Mouse (Mus musculus) kidney, embryonic 16.5 days (tissue): ENCODE measurements around the gene Tmem121. TPM values are rescaled to one million over a fixed set of nuclear protein-coding genes. Genes with fewer than 3 reads are reported as not detected.

Source experiments
- ATAC-seq: fragments of 200-750 bp; cut with Nextera tagmentation; 2 replicates; pipeline ENCODE4 v1.8.0; 2017; ENCODE audit warnings: moderate TSS enrichment; ENCODE audit not compliant: low FRiP score, low TSS enrichment
- H3K27ac ChIP-seq: fragments of 300-500 bp; sonication (generic); 2 replicates; pipeline ENCODE4 v1.5.1; 2014; ENCODE audit warnings: low read length
- H3K27me3 ChIP-seq: fragments of 300-500 bp; sonication (generic); 2 replicates; pipeline ENCODE4 v1.6.1; 2014; ENCODE audit warnings: low read length, control low read depth, mixed read lengths; ENCODE audit not compliant: insufficient read depth
- H3K36me3 ChIP-seq: fragments of 300-500 bp; sonication (generic); 2 replicates; pipeline ENCODE4 v1.6.1; 2014; ENCODE audit warnings: low read length, control low read depth, mixed read lengths; ENCODE audit not compliant: insufficient read depth
- H3K4me1 ChIP-seq: fragments of 300-500 bp; sonication (generic); 2 replicates; pipeline ENCODE4 v1.6.1; 2014; ENCODE audit warnings: low read length, control low read depth, mixed read lengths; ENCODE audit not compliant: insufficient read depth
- H3K4me2 ChIP-seq: fragments of 300-500 bp; sonication (generic); replicated peaks from 2 replicates; pipeline ENCODE4 v1.6.1; 2014; ENCODE audit warnings: low read depth, low read length
- H3K4me3 ChIP-seq: fragments of 300-500 bp; sonication (generic); 2 replicates; pipeline ENCODE4 v1.5.1; 2014; ENCODE audit warnings: mild to moderate bottlenecking, low read length
- H3K9ac ChIP-seq: fragments of 300-500 bp; sonication (generic); replicated peaks from 2 replicates; pipeline ENCODE4 v1.6.1; 2014; ENCODE audit warnings: low read length
- H3K9me3 ChIP-seq: fragments of 300-500 bp; sonication (generic); 2 replicates; pipeline ENCODE4 v1.6.1; 2016; ENCODE audit warnings: low read length, control low read depth
- WGBS: fragments of 180-500 bp; shearing (Covaris S2); extraction: QIAGEN DNeasy Blood & Tissue Kit; methylation state at CpG from one replicate; pipeline ENCODE4 v1.1.7; 2014; 5-methylcytosine and 5-hydroxymethylcytosine counted together
- polyA plus RNA-seq: library from polyadenylated mRNA; unstranded; fragments of >200 nt; fragmentation: Nextera tagmentation; extraction: Ambion mirVana; gene quantifications from 2 replicates; pipeline ENCODE4 v1.2.1, GENCODE M21; 2015

The Tmem121 gene
- polyA plus RNA-seq, 1 experiment from 2014 or later: 10.9 TPM

DNA sequence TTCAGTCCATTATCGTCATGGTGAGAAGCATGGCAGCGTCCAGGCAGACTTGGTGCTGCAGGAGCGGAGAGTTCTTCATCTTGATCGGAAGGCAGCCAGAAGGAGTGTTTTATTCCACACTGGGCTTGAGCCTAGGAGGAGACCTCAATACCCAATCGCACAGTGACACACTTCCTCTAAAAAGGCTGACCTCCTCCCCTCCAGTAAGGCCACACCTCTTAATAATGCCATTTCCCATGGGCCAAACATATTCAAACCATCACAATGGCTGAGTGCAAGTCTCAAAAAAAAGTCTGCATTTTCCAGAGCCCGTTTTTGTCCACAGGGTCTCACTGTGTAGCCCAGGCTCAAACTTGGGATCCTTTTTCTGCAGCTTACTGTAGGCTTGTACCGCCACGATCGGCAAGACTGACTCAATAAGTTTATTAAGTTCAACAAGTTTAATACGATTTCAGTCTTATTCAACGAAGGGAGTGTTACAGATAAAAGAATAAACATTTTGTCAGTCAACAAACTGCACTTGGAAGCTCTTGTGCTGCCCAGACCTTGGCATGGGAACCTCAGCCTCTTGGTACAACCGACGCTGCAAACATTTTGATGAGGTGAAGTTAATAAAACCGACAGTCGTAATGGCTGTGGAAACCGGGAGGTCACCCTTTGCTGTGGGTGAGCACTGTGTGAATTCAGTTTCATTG is 29.4 kb downstream of the Tmem121 start:
- H3K4me1 ChIP-seq: no peaks in the 10 kb centered on the region
- no peak overlapping the region for H3K4me3 ChIP-seq
- H3K9ac ChIP-seq: no peak overlapping the region
- 81% methylated on average over 16 of the region's 16 CpGs for WGBS
- no peak for ATAC-seq
- H3K4me2 ChIP-seq: no peak overlapping the region
- H3K9me3 ChIP-seq: no peaks in the 10 kb centered on the region
- H3K27me3 ChIP-seq: no peaks in the 10 kb centered on the region
- no peaks in the 10 kb centered on the region for H3K36me3 ChIP-seq
- H3K27ac ChIP-seq: no peak overlapping the region

DNA sequence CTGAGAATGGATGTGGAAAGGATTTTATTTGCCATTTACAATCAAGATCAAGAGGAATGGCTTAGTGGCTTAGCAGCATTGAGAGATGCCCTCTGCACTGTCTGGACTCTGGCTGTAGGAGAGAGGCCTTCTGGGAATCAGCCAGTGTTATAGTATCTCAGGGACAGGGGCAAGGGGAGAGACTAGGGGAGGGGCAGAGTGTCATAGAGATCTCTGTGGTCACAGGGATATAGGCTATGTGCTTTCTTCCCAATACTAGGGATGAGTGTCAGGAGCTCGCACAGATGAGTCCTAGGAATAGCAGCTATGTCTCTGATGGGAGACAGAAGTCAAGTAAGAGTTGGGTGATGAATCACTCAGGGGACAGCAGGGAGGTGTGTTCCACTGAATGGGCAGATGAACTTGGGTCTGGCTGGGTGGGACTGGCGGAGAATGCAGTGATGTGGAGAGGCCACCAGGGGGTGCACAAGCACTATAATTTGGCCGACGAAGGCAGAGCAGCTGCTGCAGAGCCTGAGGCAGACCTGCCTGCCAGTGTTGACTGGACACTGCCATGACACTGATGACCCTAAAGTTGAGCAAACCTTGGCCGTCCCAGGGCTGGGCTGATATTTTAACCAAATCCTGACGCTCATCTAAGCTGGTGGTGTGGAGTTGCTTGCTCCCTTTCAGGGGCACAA is 30.1 kb downstream of the Tmem121 start:
- no peak overlapping the region for H3K4me3 ChIP-seq
- H3K27ac ChIP-seq: no peak overlapping the region
- H3K36me3 ChIP-seq: no peaks in the 10 kb centered on the region
- WGBS: 11% methylated on average over 6 of the region's 6 CpGs
- H3K4me2 ChIP-seq: no peak overlapping the region
- no peaks in the 10 kb centered on the region for H3K27me3 ChIP-seq
- H3K9me3 ChIP-seq: no peaks in the 10 kb centered on the region
- H3K4me1 ChIP-seq: no peaks in the 10 kb centered on the region
- peak; percentile 21; the same call in 1 of the 2 replicates for ATAC-seq
- no peak overlapping the region for H3K9ac ChIP-seq

DNA sequence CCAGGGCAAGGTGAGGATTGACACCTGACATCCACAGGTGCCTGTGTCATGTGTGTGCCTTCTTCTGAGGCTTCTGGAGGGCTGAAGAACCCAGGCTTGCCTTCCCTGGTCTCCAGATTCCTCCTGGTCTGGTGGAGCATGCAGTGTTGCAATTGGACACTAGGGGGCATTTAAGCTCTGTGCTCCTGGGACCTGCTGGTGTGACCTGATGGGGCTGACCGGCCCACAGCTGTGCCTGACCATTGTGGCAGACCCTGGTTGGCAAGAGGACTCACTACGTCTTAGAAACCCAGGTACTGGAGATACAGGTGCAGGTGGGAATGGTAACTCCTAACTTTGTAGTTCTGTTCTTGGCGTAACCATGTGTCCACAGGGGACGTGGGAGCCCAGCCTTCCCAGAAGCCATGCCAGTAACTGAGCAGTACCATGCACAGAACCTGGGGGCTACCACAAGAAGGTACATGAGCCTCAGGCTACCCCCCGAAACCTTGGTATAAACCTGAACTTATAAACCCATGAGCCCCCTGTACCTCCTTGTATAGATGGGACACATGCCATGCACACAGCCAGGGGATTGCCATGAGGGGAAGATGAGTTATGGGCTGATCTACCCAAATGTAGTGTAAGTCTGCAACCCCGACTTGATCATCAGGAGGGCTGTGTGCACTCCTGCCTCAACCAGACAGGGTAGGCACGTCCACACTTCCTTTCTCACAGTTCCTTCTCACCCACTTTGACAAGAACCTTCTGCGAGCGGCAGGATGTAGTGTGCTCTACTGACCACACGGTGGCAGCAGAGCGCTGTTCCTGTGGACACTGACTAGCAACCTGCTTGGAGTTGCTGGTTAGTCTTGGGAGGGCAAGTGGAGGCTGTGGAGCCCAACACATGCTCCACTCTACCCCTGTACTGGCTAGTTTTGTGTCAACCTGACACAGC is 31.8 kb downstream of the Tmem121 start:
- Histone ChIP-seq H3K4me2 (no peak overlapping the region), H3K27me3 (no peaks in the 10 kb centered on the region)
- ATAC-seq: peak; percentile 12; the same call in 1 of the 2 replicates

DNA sequence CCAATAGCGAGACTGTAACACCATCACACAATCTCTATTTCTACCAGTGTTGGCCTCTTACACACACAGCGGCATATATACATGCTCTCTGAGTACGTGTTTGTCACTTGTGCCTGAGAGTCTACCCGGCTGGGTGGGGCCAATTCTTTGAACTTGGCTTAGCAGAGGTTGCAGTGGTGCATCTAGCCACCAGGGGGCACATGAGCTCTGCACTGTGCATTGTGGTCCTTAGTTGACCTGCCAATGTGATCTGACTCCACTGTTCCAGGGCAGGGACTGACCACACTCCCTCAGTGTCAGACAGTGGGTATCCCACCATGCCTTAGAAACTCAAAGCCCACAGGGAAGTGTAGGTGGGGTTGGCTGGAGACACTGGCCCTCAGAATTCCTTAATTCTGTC is 34.1 kb downstream of the Tmem121 start:
- no peak overlapping the region for H3K4me2 ChIP-seq
- no peaks in the 10 kb centered on the region for H3K36me3 ChIP-seq
- H3K9ac ChIP-seq: no peak overlapping the region
- no peak overlapping the region for H3K4me3 ChIP-seq
- 44% methylated on average over 4 of the region's 4 CpGs for WGBS
- H3K4me1 ChIP-seq: no peaks in the 10 kb centered on the region
- H3K27me3 ChIP-seq: no peaks in the 10 kb centered on the region
- ATAC-seq: peak; percentile 21; the same call in 1 of the 2 replicates
- no peak overlapping the region for H3K27ac ChIP-seq
- H3K9me3 ChIP-seq: no peaks in the 10 kb centered on the region

More for the DNA sequence above, 31.8 kb downstream of the Tmem121 start:
- no peaks in the 10 kb centered on the region for H3K4me1 ChIP-seq
- H3K27ac ChIP-seq: no peak overlapping the region
- 27% methylated on average over 11 of the region's 11 CpGs for WGBS
- no peak overlapping the region for H3K4me3 ChIP-seq
- no peaks in the 10 kb centered on the region for H3K9me3 ChIP-seq
- no peaks in the 10 kb centered on the region for H3K36me3 ChIP-seq
- H3K9ac ChIP-seq: no peak overlapping the region

DNA sequence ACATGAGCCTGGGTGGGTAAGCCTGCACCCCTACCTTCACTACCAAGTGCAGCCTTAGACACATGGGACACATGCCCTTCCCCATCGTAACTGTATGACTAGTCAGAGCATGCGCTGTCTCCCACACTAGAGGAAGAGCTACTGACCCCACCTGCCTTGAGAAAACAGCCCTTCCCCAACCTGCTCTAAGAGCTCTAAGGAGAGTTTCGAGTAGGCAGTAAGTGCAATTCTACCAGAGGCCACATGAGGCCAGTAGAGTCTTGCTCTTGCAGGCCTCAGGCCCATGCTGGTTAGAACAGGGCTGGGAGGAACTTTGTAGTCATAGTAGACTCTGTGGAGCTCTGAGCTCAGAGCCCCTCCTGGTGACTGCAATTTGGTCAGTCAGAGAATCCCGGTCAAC is 34.7 kb downstream of the Tmem121 start:
- Histone ChIP-seq H3K9me3 (no peaks in the 10 kb centered on the region), H3K27ac (no peak overlapping the region), H3K36me3 (no peaks in the 10 kb centered on the region), H3K4me3 (no peak overlapping the region), H3K4me2 (no peak overlapping the region), H3K9ac (no peak overlapping the region), H3K27me3 (no peaks in the 10 kb centered on the region), H3K4me1 (no peaks in the 10 kb centered on the region)
- ATAC-seq: peak; percentile 47
- 33% methylated on average over 4 of the region's 4 CpGs for WGBS

DNA sequence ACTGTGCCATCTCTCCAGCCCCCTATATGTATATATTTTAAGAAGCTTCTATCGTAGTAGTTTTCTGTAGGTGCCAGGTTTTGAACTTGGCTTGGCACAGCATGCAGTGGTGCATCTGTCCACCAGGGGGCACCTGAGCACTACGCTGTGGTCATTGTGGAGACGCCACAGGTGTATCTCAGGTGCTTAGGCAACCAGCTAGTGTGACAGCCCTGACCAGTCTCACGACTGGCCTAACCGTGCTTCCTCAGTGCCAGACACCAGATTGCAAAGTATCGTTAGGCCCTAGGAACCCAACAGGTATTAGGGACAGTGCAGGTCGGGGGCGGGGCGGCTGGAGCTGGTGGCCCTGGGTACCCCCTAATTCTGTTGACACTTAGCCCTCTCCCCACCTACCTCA is 35.6 kb downstream of the Tmem121 start:
- Histone ChIP-seq H3K36me3 (no peaks in the 10 kb centered on the region), H3K27me3 (no peaks in the 10 kb centered on the region), H3K4me3 (no peak overlapping the region), H3K9me3 (no peaks in the 10 kb centered on the region), H3K4me1 (no peaks in the 10 kb centered on the region), H3K27ac (no peak overlapping the region), H3K9ac (no peak overlapping the region), H3K4me2 (no peak overlapping the region)
- no peak for ATAC-seq
- 76% methylated on average over 9 of the region's 9 CpGs for WGBS

DNA sequence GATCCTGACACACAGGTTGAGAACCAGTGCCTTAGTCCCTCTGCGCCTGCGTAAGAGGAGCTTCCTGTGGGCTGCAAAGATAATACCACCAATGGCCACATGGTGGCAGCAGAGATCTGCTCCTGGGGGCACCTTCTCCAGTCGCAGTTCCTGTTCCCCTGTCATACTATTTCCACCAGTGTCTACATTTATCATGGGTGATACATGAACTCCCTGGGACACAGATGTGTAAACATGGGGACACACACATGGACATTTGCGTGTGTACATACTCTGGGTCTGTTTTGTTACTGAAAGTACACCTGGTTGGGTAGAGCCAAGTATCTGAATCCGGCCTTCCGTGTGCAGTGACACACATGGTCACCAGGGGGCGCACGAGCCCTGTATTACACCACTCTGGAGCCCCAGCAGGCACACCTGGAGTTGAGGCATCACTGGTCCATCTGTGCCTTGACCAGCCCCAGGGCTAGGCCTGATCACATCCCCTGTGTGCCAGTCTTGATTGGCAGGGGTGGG is 36.4 kb downstream of the Tmem121 start:
- no peak overlapping the region for H3K27ac ChIP-seq
- no peaks in the 10 kb centered on the region for H3K9me3 ChIP-seq
- no peak overlapping the region for H3K4me3 ChIP-seq
- H3K4me1 ChIP-seq: no peaks in the 10 kb centered on the region
- no peaks in the 10 kb centered on the region for H3K36me3 ChIP-seq
- H3K4me2 ChIP-seq: no peak overlapping the region
- ATAC-seq: peak; percentile 62
- H3K27me3 ChIP-seq: no peaks in the 10 kb centered on the region
- no peak overlapping the region for H3K9ac ChIP-seq
- 14% methylated on average over 8 of the region's 8 CpGs for WGBS

DNA sequence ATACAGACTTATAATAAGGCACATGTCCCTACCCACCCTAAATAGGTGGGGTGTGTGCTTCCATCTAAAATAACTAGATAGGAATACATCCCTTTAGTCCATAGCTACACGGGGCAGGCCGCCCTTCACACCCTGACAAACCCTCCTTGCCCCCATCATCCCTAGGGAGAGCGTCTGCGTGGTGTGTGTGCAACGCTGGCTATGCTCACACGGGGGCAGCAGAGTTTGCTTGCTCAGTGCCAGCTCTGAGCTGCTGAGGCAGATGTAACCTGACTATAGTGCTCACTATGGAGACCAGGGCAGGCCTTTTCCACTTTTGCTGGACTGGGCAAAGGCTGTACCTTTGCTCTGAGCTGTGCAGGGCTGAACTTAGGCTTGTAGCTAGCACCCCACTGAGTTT is 37.0 kb downstream of the Tmem121 start:
- Histone ChIP-seq H3K4me2 (no peak overlapping the region), H3K27ac (no peak overlapping the region), H3K4me1 (no peaks in the 10 kb centered on the region), H3K27me3 (no peaks in the 10 kb centered on the region), H3K4me3 (no peak overlapping the region), H3K36me3 (no peaks in the 10 kb centered on the region), H3K9me3 (no peaks in the 10 kb centered on the region), H3K9ac (no peak overlapping the region)
- peak; percentile 24 for ATAC-seq
- WGBS: 33% methylated on average over 6 of the region's 6 CpGs

DNA sequence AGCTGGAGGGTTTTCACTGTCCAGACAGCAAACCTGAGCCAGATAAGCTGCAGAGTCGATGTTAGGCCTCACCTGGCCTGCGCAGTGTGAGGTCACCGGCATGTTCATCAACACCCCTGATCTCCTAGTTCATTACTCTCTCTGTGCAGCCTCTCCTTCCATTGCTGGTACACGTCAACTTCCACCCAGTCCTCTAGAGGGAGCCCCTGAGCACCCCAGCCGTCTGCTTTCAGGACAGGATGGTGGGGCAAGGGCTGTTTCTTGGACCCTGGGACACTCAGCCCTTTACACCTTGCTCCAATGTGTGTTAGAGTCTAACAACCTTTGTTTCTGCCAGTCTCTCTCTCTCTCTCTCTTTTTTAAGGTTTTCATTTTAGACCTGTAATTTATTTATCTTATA is 38.5 kb downstream of the Tmem121 start:
- H3K36me3 ChIP-seq: no peaks in the 10 kb centered on the region
- ATAC-seq: no peak
- no peak overlapping the region for H3K9ac ChIP-seq
- no peak overlapping the region for H3K4me3 ChIP-seq
- H3K27me3 ChIP-seq: no peaks in the 10 kb centered on the region
- no peaks in the 10 kb centered on the region for H3K4me1 ChIP-seq
- H3K9me3 ChIP-seq: no peaks in the 10 kb centered on the region
- 68% methylated on average over 5 of the region's 5 CpGs for WGBS
- no peak overlapping the region for H3K27ac ChIP-seq
- no peak overlapping the region for H3K4me2 ChIP-seq
